Mouse (Mus musculus) inflammation-experienced regulatory T-cells (primary cell): Measurements from ENCODE around the gene Lgals3bp. TPM values are rescaled to one million over a fixed set of nuclear protein-coding genes. Genes with fewer than 3 reads are reported as not detected.

Source experiments
- polyA plus RNA-seq, 2 experiments: library from polyadenylated mRNA; unstranded; fragments of 100-300 nt; shearing (Covaris generic); gene quantifications; one replicate each; pipeline ENCODE4 v1.2.1; 2017

Gene Lgals3bp
- polyA plus RNA-seq, result 100 to 1,000 TPM; 123 to 137 TPM

GRCm38 (mm10) chr11:118401760-118402280 is at the start of gene Lgals3bp:
Gene Lgals3bp, minus strand, starts transcription at chr11:118402092.

GRCm38 (mm10) chr11:118427986-118428385 is 26.1 kb upstream of the Lgals3bp start, which contains the start of gene C1qtnf1:
Gene C1qtnf1, plus strand, starts transcription at chr11:118428203.

GRCm38 (mm10) chr11:118418834-118419504 is 17.1 kb upstream of the Lgals3bp start, which contains the start of gene Cant1:
Gene Cant1, minus strand, starts transcription at chr11:118419086.

GRCm38 (mm10) chr11:118355640-118356039 is 46.3 kb downstream of the Lgals3bp start, which contains the start of gene Timp2:
Gene Timp2, minus strand, starts transcription at chr11:118355740.

Other genes with a start within 250 kb of the Lgals3bp start
- 100 to 1,000 TPM; 226 to 241 TPM for gene Cyth1, start 153.5 kb downstream of the Lgals3bp start, polyA plus RNA-seq
- 10 to 100 TPM; 25.1 to 44.2 TPM for gene Usp36, start 111.8 kb downstream of the Lgals3bp start, polyA plus RNA-seq
- gene Cep295nl, start 59.6 kb downstream of the Lgals3bp start, polyA plus RNA-seq, result under 1 TPM in 1 of 2 experiments, not detected in 1; 0.53 TPM
- gene Timp2, start 46.4 kb downstream of the Lgals3bp start, polyA plus RNA-seq, result 100 to 1,000 TPM in 1 of 2 experiments, 10 to 100 TPM in 1; 79.6 to 122 TPM
- 10 to 100 TPM; 44.4 to 46.1 TPM for gene Cant1, start 17.0 kb upstream of the Lgals3bp start, polyA plus RNA-seq
- gene C1qtnf1, start 26.1 kb upstream of the Lgals3bp start, polyA plus RNA-seq, result 1 to 10 TPM in 1 of 2 experiments, under 1 TPM in 1; 0.76 to 6.0 TPM
- 10 to 100 TPM; 15.3 to 17.3 TPM for gene Engase, start 74.7 kb upstream of the Lgals3bp start, polyA plus RNA-seq